Comparison of ENCODE assay signal across 8 mouse cellular contexts in genomic region chr19:45573861-45574267, GRCm38 (mm10). TPM values are rescaled to one million over a fixed set of nuclear protein-coding genes. Genes with fewer than 3 reads are reported as not detected.
DNase-seq lines count a peak whose midpoint lies in the region; ATAC-seq and TF ChIP-seq lines count a peak whose summit lies in the region.

No protein-coding gene starts in this region.

- H3K9ac ChIP-seq in heart, embryonic 12.5 days, result no peak overlapping the region
- H3K9ac ChIP-seq in kidney, postnatal 0 days (ENCODE audit: low read depth, low read length), result no peak overlapping the region
- no peak overlapping the region for H3K9ac ChIP-seq in liver, embryonic 11.5 days (ENCODE audit: low read depth, low read length)

- no peaks in the 10 kb centered on the region for H3K9me3 ChIP-seq in heart, embryonic 12.5 days (replicated peaks)
- H3K9me3 ChIP-seq in kidney, postnatal 0 days (replicated peaks; ENCODE audit: low read length), result no peaks in the 10 kb centered on the region
- no peaks in the 10 kb centered on the region for H3K9me3 ChIP-seq in liver, embryonic 11.5 days (ENCODE audit: control insufficient read depth, low read length)

- ATAC-seq in CD4-positive, CD25-positive, alpha-beta regulatory T cell, adult 4 months, result peak; percentile 74
- peak; percentile 86 for ATAC-seq in erythroid progenitor cell, adult 5-6 weeks (replicated peaks; ENCODE audit: low FRiP score, poor library complexity, severe bottlenecking)
- ATAC-seq in heart, embryonic 12.5 days (ENCODE audit: insufficient number of reproducible peaks, low FRiP score), result peak; percentile 46; the same call in 1 of the 2 replicates
- peak; percentile 60; the same call in 1 of the 2 replicates for ATAC-seq in kidney, postnatal 0 days (replicated peaks; ENCODE audit: low FRiP score, low read depth)
- ATAC-seq in liver, embryonic 11.5 days (replicated peaks; ENCODE audit: low FRiP score), result peak; percentile 73

- peaks cover 33% of the 10 kb centered on the region for H3K36me3 ChIP-seq in heart, embryonic 12.5 days
- peaks cover 20% of the 10 kb centered on the region for H3K36me3 ChIP-seq in kidney, postnatal 0 days (ENCODE audit: insufficient read depth, low read length)
- peaks cover 15% of the 10 kb centered on the region; the same call in 1 of the 2 replicates for H3K36me3 ChIP-seq in liver, embryonic 11.5 days (ENCODE audit: control insufficient read depth, insufficient read depth, low read length)

- H3K4me2 ChIP-seq in heart, embryonic 12.5 days, result no peak overlapping the region
- H3K4me2 ChIP-seq in kidney, postnatal 0 days (ENCODE audit: low read length), result no peak overlapping the region
- H3K4me2 ChIP-seq in liver, embryonic 11.5 days, result no peak overlapping the region

- peak; percentile 81 for DNase-seq in brain, adult 2 months (ENCODE audit: low read depth, low spot score)
- DNase-seq in kidney, postnatal 0 days (ENCODE audit: low spot score), result peak; percentile 91
- peak; percentile 78 for DNase-seq in liver, embryonic 11.5 days (ENCODE audit: low spot score)
- peak; percentile 91 for DNase-seq in naive thymus-derived CD4-positive, alpha-beta T cell, adult 2 months (ENCODE audit: low read depth)
- DNase-seq in spleen, postnatal 4 days (ENCODE audit: low spot score in 2 of 2), result peak; percentile 79 to 90

- no peak overlapping the region for H3K27ac ChIP-seq in heart, embryonic 12.5 days (ENCODE audit: poor library complexity, severe bottlenecking)
- H3K27ac ChIP-seq in kidney, postnatal 0 days, result no peak overlapping the region
- no peak overlapping the region for H3K27ac ChIP-seq in liver, embryonic 11.5 days (ENCODE audit: low read depth, low read length)

- peaks cover 38% of the 10 kb centered on the region for H3K4me1 ChIP-seq in heart, embryonic 12.5 days (replicated peaks)
- peaks cover 3% of the 10 kb centered on the region; the same call in 1 of the 2 replicates for H3K4me1 ChIP-seq in kidney, postnatal 0 days (replicated peaks; ENCODE audit: insufficient read depth, low read length)
- H3K4me1 ChIP-seq in liver, embryonic 11.5 days (replicated peaks; ENCODE audit: control insufficient read depth, insufficient read depth, low read length), result peaks cover 49% of the 10 kb centered on the region

- H3K27me3 ChIP-seq in heart, embryonic 12.5 days (replicated peaks), result no peaks in the 10 kb centered on the region; the same call in 1 of the 2 replicates
- H3K27me3 ChIP-seq in kidney, postnatal 0 days (ENCODE audit: insufficient read depth, low read length), result no peaks in the 10 kb centered on the region
- H3K27me3 ChIP-seq in liver, embryonic 11.5 days (replicated peaks; ENCODE audit: control insufficient read depth, insufficient read depth, low read length), result no peaks in the 10 kb centered on the region

- TF ChIP-seq CTCF in kidney, postnatal 0 days (IDR thresholded peaks at IDR 0.05; ENCODE audit: low read depth), result peak; percentile 95

- H3K4me3 ChIP-seq in heart, embryonic 12.5 days, result no peak overlapping the region
- H3K4me3 ChIP-seq in kidney, postnatal 0 days (replicated peaks; ENCODE audit: low read depth, low read length), result no peak overlapping the region
- H3K4me3 ChIP-seq in liver, embryonic 11.5 days (ENCODE audit: low read depth, low read length), result no peak overlapping the region

- WGBS in heart, embryonic 12.5 days, result 13% methylated on average over 6 of the region's 6 CpGs
- 20% methylated on average over 6 of the region's 6 CpGs for WGBS in kidney, postnatal 0 days
- 20% methylated on average over 6 of the region's 6 CpGs for WGBS in liver, embryonic 11.5 days

RNA-seq across cellular contexts. Expression of gene Gm17018, which starts 13.4 kb away (rescaled TPM):
- 10 to 100 TPM; 56.4 to 76.1 TPM for polyA plus RNA-seq in CD4-positive, CD25-positive, alpha-beta regulatory T cell, adult 4 months (2017; shearing (Covaris generic))
- total RNA-seq in erythroid progenitor cell, adult 5-6 weeks (2015; ENCODE audit: low replicate concordance), result 3.4 TPM in 1 of 2 replicates, not detected in the other
- total RNA-seq in erythroid progenitor cell, adult 5-6 weeks (2017; ENCODE audit: low replicate concordance), result 4.0 and 7.7 TPM in 2 replicates
- 33.6 and 36.0 TPM in 2 replicates for polyA plus RNA-seq in heart, embryonic 12.5 days (2016; fragmentation: Nextera tagmentation; extraction: Ambion mirVana)
- polyA plus RNA-seq in kidney, postnatal 0 days (2015; fragmentation: Nextera tagmentation; extraction: Ambion mirVana), result 48.6 and 49.2 TPM in 2 replicates
- 34.7 and 36.8 TPM in 2 replicates for polyA plus RNA-seq in liver, embryonic 11.5 days (2014; fragmentation: Nextera tagmentation; extraction: Ambion mirVana)

RNA-seq across cellular contexts. Expression of gene Poll, which starts 13.5 kb away (rescaled TPM):
- 10 to 100 TPM; 21.7 to 37.7 TPM for polyA plus RNA-seq in CD4-positive, CD25-positive, alpha-beta regulatory T cell, adult 4 months (2017; shearing (Covaris generic))
- total RNA-seq in erythroid progenitor cell, adult 5-6 weeks (2015; ENCODE audit: low replicate concordance), result 3.6 TPM in 1 of 2 replicates, not detected in the other
- 3.0 TPM in 1 of 2 replicates, not detected in the other for total RNA-seq in erythroid progenitor cell, adult 5-6 weeks (2017; ENCODE audit: low replicate concordance)
- polyA plus RNA-seq in heart, embryonic 12.5 days (2016; fragmentation: Nextera tagmentation; extraction: Ambion mirVana), result 15.0 and 15.4 TPM in 2 replicates
- polyA plus RNA-seq in kidney, postnatal 0 days (2015; fragmentation: Nextera tagmentation; extraction: Ambion mirVana), result 12.5 and 13.7 TPM in 2 replicates
- polyA plus RNA-seq in liver, embryonic 11.5 days (2014; fragmentation: Nextera tagmentation; extraction: Ambion mirVana), result 15.2 TPM in 2 replicates
